Mouse (Mus musculus) lung, postnatal 0 days (tissue): Measurements from ENCODE around the gene Ccdc85c.

Experiments
- CTCF ChIP-seq: IDR thresholded peaks from 2 replicates; pipeline ENCODE4 v1.5.1; 2016; ENCODE audit warnings: antibody characterized with exemption, mild to moderate bottlenecking
- EP300 ChIP-seq: IDR thresholded peaks from 2 replicates; pipeline ENCODE4 v1.6.1; 2016; ENCODE audit warnings: antibody characterized with exemption, mild to moderate bottlenecking, control low read depth

DNA sequence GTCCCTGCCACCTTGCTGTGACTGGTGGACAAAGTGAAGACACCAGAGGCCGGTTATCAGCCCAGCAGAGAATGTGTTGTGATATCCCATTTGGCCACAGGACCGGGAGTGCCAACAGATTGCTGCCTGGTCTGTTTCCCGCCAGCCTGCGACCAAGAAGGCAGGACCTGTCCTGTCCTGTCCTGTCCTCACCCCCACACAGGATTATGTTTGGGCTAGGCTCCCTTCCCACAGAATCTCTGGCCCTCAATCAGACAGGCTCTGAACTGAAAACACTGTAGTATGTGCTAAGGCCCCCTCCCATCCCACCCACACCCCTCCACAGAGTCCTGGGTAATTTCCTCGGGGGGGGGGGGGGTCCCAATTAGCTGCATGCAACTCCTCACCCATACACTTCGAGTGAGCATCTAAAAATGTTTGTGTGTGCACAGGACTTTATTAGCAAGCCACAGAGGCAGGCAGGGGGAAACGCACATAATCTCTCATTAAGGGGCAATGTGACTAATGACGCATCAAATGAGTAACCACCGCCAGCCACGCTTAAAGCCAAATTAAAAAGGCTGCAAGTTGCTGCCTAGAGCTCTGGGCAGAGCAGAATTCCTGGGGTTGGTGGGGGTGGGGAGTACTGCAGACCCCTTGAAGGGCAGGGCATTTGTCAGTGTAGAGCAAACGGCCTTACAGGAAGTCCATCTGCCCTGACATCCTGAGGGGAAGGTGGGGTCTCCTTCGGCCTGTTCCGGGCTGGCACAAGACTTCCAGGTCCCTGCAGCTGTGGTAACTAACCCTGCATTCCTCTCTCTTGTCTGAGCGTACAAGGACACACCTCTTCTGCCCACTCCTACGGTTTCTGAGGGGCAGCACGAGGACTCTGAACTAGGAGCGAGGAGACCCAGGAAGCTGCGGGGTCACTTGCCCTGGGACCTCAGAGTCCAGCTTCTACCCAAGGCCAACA is 61.9 kb downstream of the Ccdc85c start:
- TF ChIP-seq EP300, result no peak
- TF ChIP-seq CTCF, result no peak
